Mouse (Mus musculus) mouse trophoblast stem cell (cell line): ENCODE data around the gene Mlx.

Source experiments
- in situ Hi-C, 2 experiments: fragments of 300-500 bp; cut with MseI, MboI; formaldehyde crosslinking; loops; 2 replicates in 1 of 2; 3 replicates in 1 of 2; pipeline ENCODE4 v1.15.1; 2025

Gene Mlx

DNA sequence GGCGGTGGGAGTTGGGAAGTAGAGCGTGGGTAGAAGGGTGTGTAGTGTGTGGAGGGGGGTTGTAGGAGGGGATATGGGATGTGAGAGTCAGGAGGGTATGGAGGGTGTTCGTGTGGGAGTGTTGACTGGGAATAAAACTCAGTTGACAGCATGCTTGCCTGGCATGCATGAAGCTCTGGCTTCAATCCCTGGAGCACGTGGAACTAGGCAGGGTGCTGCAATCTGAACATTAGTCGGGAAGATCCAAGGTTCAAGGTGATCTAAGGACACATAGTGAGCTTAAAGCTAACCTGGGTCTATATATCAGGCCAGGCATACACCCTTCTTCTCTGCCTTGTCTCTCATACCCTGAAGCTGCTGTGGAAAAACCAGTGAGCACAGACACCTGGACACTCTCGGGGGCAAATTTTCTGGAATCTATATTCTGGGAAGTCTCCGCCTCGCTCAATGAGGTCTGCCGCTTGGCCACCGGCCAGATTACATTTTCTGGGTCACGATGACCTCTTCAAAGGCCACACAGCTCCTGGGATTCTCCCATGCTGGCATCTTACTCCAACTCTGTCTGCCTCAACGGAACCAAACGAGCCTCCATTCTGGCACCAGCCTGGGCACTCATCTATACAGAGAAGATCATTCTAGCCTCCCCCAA is 47.3 kb downstream of the Mlx start:
- in situ Hi-C loops = loop anchor here (5.0 kb wide), 1 partner anchor 43 kb away; the partner anchor contains the start of gene Ccr10 (in 2 of the 2)

DNA sequence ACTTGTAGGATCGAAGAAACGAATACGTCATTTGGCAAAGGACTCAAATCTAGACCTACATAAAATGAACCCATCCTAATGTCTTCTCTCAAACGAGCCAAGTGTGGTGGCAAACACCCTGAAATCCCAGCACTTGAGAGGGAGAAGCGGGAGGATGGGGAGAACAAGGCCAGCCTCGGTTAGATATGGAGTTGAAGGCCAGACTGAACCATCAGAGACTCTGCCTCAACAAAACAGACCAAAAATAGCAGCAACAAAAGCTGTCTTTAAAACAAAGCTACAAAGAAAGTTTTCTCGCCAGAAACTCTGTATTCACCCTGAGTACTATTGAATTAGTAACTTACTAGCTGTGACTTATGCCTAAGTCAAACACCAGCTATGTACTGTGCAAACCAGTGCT is 49.9 kb downstream of the Mlx start:
- in situ Hi-C loops = no loop called here

DNA sequence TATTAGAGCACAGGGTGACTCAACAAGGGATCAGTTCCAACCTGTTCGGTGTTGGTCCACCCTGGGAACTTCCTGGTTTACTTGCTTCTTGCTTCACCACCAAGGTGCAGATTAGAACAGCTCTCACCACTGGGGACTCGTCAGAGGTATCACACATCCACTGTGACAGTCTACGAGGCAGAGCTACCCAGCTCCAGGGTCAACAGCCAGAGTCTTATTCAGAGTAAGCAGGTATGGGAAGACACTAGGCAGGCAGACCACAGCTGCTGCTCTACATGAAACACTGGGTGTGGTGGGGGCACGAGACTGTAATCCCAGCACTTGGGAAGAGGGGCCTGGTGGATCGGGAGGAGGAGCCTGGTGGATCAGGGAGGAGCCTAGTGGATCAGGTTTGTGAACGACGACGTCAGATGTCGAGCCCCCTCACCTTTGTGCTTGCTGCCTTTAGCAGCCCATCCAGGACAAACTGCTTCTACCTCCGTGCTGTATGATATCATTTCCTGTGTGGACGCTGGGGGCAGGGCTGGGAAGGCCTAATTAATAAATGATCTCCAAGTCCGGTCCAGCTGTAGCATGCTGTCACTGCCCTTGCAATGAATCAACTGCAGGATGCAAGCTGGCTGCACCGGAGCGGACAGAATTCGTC is 51.6 kb downstream of the Mlx start:
- in situ Hi-C loops = no loop called here

DNA sequence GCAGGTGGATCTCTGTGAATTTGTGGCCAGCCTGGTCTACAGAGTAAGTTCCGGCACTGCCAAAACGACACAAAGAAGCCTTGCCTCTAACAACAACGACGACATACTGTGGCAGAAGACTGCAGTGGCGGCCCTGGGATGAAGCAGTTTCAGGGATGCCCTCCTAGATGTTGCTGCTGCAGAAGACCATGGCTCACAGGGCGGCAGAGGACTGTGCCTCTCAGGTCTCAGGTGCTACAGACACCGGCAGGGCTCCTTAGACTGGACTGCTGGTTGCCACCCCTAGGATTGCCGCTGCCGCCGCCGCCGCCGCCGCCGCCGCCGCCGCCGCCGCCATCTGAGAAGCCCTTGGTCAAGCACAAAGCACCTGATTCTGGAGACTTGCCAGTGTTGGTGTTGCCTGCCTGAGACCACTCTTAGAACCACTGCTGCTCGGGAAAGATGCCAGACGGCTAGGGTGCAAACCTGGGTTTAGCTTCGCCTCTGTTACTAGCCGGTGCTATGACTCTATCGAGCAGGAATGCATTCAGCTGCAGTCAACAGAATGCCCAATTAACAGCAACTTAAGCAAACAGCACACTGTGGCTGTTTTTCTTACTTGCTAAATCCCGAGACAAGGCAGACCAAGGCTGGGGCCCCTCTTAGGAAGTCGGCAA is 53.2 kb downstream of the Mlx start:
- in situ Hi-C loops = no loop called here

DNA sequence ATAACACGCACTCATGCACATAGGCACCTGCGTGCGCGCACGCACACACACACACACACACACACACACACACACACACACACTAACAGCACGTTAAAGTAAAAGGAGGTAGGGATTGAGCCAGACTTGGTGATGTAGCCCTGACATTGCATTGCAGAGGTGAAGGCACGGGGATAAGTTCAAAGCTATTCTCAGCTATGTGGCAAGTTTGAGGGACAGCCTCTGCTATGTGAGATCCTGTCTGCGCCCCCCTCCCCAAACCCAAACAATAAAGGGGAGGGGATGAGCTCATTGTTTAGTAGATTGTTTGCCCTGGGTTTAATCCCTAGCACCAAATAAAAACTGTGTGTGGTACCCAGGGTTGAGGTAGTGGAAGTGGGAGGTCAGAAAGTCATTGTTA is 54.0 kb downstream of the Mlx start:
- in situ Hi-C loops = no loop called here
